Mouse (Mus musculus) small intestine, adult 2 months (tissue): ENCODE data around the gene Snd1. TPM values are rescaled to one million over a fixed set of nuclear protein-coding genes. Genes with fewer than 3 reads are reported as not detected.

ENCODE experiments used
- H3K27ac ChIP-seq: fragments of 200-500 bp; 2 replicates; pipeline ENCODE4 v1.5.1; 2012; ENCODE audit warnings: low read depth, low read length, control low read depth, inconsistent platforms; ENCODE audit not compliant: insufficient read depth
- H3K27me3 ChIP-seq: fragments of 200-500 bp; 2 replicates; pipeline ENCODE4 v1.6.1; 2012; ENCODE audit warnings: mild to moderate bottlenecking, moderate library complexity, low read length, inconsistent platforms; ENCODE audit not compliant: control insufficient read depth, insufficient read depth
- H3K36me3 ChIP-seq: fragments of 200-500 bp; 2 replicates; pipeline ENCODE4 v1.6.1; 2012; ENCODE audit warnings: mild to moderate bottlenecking, low read length, control low read depth, inconsistent platforms; ENCODE audit not compliant: control insufficient read depth, insufficient read depth
- H3K4me1 ChIP-seq: fragments of 200-500 bp; 2 replicates; pipeline ENCODE4 v1.6.1; 2012; ENCODE audit warnings: low read length, inconsistent platforms, mixed read lengths; ENCODE audit not compliant: control insufficient read depth, insufficient read depth, insufficient read length
- H3K4me3 ChIP-seq: fragments of 200-500 bp; 2 replicates; pipeline ENCODE4 v1.5.1; 2012; ENCODE audit warnings: low read depth, mild to moderate bottlenecking, control low read depth, inconsistent platforms, low read length, moderate library complexity
- CTCF ChIP-seq: fragments of 200-500 bp; IDR thresholded peaks from 2 replicates; pipeline ENCODE4 v1.5.1; 2012; ENCODE audit warnings: low read depth, mild to moderate bottlenecking, control low read depth, inconsistent platforms, low read length, moderate library complexity, mixed read lengths; ENCODE audit not compliant: insufficient replicate concordance, insufficient read length; ENCODE audit errors: extremely low read depth
- POLR2A ChIP-seq: fragments of 200-500 bp; IDR thresholded peaks from 2 replicates; pipeline ENCODE4 v1.6.1; 2012; ENCODE audit warnings: low read depth, mild to moderate bottlenecking, control low read depth, inconsistent platforms, low read length, moderate library complexity
- WGBS: fragments of 180-500 bp; shearing (Covaris S2); methylation state at CpG from one replicate; pipeline ENCODE4 v1.1.7; 2018; 5-methylcytosine and 5-hydroxymethylcytosine counted together
- polyA plus RNA-seq: library from polyadenylated mRNA; depleted of rRNA; stranded (reverse); fragments of >200 nt; gene quantifications from 2 replicates; pipeline ENCODE4 v1.2.3, GENCODE M21; 2012

The Snd1 gene
- polyA plus RNA-seq, 1 experiment = 77.7 TPM

GRCm38 (mm10) chr6:28663004-28663403 is 188.1 kb downstream of the Snd1 start:
- Histone ChIP-seq H3K4me3 (no peak overlapping the region), H3K36me3 (peaks cover 2% of the 10 kb centered on the region; the same call in 1 of the 2 replicates), H3K27ac (no peak overlapping the region), H3K4me1 (no peaks in the 10 kb centered on the region), H3K27me3 (no peaks in the 10 kb centered on the region)
- 88% methylated on average over 3 of the region's 3 CpGs for WGBS
- TF ChIP-seq CTCF = no peak
- TF ChIP-seq POLR2A = no peak

GRCm38 (mm10) chr6:28663670-28664069 is 188.7 kb downstream of the Snd1 start:
- H3K27me3 ChIP-seq = no peaks in the 10 kb centered on the region
- 95% methylated on average over 5 of the region's 5 CpGs for WGBS

GRCm38 (mm10) chr6:28664716-28665115 is 189.8 kb downstream of the Snd1 start:
- peaks cover 8% of the 10 kb centered on the region for H3K36me3 ChIP-seq
- WGBS = 82% methylated on average over 3 of the region's 3 CpGs
- no peak overlapping the region for H3K4me3 ChIP-seq
- no peaks in the 10 kb centered on the region for H3K4me1 ChIP-seq
- TF ChIP-seq CTCF (no peak), POLR2A (no peak)
- no peaks in the 10 kb centered on the region for H3K27me3 ChIP-seq
- no peak overlapping the region for H3K27ac ChIP-seq

More at GRCm38 (mm10) chr6:28663670-28664069, 188.7 kb downstream of the Snd1 start:
- Histone ChIP-seq H3K4me1 (no peaks in the 10 kb centered on the region), H3K27ac (no peak overlapping the region), H3K36me3 (peaks cover 4% of the 10 kb centered on the region; the same call in 1 of the 2 replicates), H3K4me3 (no peak overlapping the region)
- TF ChIP-seq CTCF (no peak), POLR2A (no peak)

GRCm38 (mm10) chr6:28667586-28667985 is 192.6 kb downstream of the Snd1 start:
- H3K4me3 ChIP-seq = no peak overlapping the region
- H3K4me1 ChIP-seq = no peaks in the 10 kb centered on the region
- no peaks in the 10 kb centered on the region for H3K27me3 ChIP-seq
- WGBS = 97% methylated on average over 1 of the region's 1 CpGs
- H3K36me3 ChIP-seq = peaks cover 10% of the 10 kb centered on the region
- no peak overlapping the region for H3K27ac ChIP-seq
- TF ChIP-seq POLR2A = no peak
- no peak for TF ChIP-seq CTCF

- no peak overlapping the region for H3K4me3 ChIP-seq
- H3K4me1 ChIP-seq = no peaks in the 10 kb centered on the region
- TF ChIP-seq CTCF = no peak
- 94% methylated on average over 5 of the region's 5 CpGs for WGBS
- peaks cover 8% of the 10 kb centered on the region for H3K36me3 ChIP-seq
- H3K27me3 ChIP-seq = no peaks in the 10 kb centered on the region
- H3K27ac ChIP-seq = no peak overlapping the region
Measured at GRCm38 (mm10) chr6:28669251-28669650, 194.3 kb downstream of the Snd1 start.

- Histone ChIP-seq H3K36me3 (peaks cover 8% of the 10 kb centered on the region), H3K4me3 (no peak overlapping the region), H3K27ac (no peak overlapping the region), H3K27me3 (no peaks in the 10 kb centered on the region), H3K4me1 (no peaks in the 10 kb centered on the region)
- 88% methylated on average over 1 of the region's 1 CpGs for WGBS
- TF ChIP-seq POLR2A = no peak
- no peak for TF ChIP-seq CTCF
Measured at GRCm38 (mm10) chr6:28672388-28672787, 197.4 kb downstream of the Snd1 start.

- 98% methylated on average over 1 of the region's 1 CpGs for WGBS
- Histone ChIP-seq H3K36me3 (0 out of 2 replicates have a peak, but pooled peaks cover 4% of the 10 kb centered on the region), H3K4me3 (no peak overlapping the region), H3K27ac (no peak overlapping the region), H3K27me3 (no peaks in the 10 kb centered on the region), H3K4me1 (peaks cover 3% of the 10 kb centered on the region; the same call in 1 of the 2 replicates)
- TF ChIP-seq POLR2A (no peak), CTCF (no peak)
Measured at GRCm38 (mm10) chr6:28674686-28675085, 199.7 kb downstream of the Snd1 start.
